Mouse (Mus musculus) forelimb bud, embryonic 11.5 days (tissue): ENCODE measurements around the gene Tns3.
"Not testable (repeated sequence)": the region's sequence is repeated elsewhere in the genome, so short reads cannot be mapped to it uniquely, and the experiment has no call there.

ENCODE experiments used
- DNase-seq: peaks from one replicate; pipeline ENCODE4 v3.0.0-alpha.2; 2012; ENCODE audit warnings: low read depth, low spot score

Gene Tns3

DNA sequence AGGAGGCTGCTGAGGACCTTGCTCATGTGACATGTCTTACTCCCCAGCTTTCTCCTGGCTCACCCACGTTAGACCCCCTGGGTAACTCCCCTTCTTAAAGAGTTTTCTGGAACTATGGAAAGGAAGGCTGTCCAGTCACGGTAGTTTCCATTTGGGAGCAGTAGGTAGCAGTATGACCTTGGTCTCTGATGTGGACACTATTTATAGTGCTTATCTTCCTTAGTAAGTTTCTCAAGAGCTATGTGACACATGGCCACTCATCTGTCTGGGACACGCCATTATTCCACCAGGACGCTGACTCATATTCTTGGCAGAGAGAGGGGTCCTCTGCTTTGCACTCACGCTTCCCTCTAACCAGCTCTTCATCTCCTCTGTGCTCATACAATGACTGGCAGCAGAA is 84.5 kb downstream of the Tns3 start:
- no peak for DNase-seq

DNA sequence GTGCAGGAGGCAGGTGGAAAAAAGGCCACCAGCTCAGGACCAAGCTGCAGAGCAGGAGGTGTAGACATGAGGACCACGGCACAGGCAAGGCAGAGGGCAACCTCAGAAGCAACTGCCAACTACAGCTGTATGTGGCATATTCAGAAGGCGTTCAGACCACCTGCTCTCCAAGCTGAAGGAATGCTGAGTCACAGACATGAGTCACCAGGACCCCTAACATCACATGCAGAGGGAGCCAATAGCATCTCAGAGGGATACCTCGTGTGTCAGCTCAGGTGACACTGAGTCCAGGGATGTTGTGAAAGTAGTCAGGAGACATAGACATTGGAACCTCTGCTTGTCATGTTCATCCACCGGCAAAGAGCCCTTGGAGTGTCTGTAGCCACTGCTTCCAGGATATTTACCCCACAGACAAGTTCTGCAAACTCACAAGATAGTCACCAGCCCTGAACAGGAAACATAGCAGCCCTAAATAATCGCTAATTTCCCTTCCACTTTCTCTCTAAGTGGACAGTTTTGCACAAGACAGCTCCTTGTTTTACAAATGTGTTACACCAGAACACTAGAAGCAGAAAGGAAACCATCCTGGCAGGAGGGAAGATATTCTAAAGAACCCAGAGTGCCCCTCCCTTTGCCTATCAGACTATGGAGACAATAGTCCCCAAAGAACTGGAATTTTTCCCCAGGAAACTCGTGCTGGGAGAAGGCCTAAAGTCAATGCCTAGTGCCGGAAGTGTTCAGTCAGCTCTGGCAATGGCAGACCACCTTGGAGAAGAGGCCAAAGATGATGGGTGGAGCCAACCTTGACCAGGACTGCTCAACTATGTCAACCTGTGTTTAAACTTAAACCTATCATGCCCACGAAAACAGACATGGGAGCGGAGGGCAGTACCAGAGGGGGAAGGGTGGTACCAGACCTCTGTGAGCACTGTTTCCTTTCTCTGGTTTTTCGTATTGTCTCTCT is 88.8 kb downstream of the Tns3 start:
- no peak for DNase-seq

DNA sequence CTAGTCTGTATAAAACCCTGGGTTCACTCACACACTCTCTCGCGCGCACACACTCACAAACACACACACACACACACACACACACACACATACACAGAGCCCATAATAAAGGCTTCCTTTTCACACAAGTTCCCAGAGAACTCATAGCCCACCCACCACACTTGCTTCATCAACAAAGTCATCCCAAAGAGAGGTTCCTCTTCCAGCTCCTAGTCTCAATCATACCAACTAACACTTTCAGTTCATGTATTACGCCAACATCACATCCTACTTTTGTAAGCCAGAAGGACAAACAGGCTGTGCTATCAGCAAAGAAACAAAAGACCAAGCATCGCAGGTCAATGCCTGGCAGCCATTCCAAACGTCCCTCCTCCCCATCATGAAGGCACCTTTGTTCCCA is 89.8 kb downstream of the Tns3 start:
- DNase-seq: no peak

DNA sequence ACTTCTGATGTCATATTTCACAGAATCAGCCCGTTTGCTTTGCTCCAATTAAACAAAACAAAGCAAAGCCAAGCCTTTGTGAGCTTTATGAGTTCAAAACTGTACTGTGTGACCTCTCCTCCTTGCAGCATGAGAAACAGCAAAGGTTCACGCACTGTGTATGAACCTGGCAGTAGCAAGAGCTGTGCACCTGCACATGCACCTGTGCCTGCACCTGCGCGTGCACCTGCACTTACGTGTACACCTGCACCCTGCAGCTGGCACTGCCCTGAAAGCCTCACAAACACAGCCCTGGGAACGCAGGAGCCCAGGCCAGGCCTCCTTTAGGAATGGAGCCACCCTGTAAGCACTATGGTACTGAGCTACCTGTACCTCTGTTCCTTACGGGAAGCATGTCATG is 91.6 kb downstream of the Tns3 start:
- DNase-seq: no peak

DNA sequence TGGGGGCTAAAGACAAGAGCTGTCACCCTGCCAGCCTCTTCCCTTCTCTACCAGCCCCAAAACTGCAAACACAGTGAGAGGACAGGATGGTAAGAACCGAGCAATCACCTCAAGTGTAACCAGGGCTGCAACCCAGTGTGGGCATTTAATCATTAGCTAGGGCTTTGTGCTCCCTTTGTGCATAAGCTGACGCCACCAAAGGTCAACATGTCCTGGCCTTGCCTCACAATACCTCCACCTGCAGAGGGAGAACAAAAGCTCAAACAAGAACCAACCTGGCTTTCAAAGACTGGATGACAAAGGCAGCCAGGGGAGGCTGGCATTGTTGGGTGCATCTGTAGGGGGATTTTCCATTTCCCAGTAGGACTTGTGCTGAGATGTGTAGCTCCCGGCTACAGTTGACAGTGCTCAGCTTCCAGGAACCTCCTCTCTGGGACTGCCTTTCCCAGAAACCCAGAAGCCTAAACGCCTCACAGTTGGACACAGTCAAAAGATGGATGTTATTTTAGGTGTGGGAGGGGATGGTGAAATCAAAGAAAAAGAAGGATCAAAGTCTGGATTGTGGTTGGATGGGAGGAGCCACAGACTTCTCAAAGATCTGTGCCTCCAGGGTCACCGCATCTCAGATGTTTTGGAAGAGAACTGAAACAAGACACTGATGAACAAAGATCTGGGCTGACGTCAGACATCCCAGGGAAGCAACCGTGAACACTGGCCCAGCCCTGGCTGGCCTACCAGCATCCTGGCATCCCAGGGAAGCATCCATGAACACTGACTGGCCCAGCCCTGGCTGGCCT is 94.9 kb downstream of the Tns3 start:
- no peak for DNase-seq

DNA sequence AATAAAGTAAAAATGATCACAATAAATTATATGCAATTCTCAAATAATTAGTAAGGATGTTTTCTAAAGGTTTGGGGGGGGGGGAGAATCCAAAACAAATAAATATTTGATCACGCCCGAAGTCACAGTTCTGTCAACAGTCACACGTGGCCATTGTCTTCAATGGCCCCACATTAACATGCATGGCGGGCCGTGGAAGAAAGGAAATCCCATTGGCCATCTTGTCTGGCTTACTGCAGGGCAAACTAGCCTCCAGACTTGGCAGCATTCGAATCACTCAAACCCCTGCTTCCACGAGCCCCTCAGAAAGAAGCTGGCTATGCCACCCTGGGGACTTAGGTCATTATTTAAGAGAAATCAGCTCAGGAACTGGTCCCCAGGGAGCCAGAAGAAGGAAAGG is 95.5 kb downstream of the Tns3 start:
- no peak for DNase-seq

DNA sequence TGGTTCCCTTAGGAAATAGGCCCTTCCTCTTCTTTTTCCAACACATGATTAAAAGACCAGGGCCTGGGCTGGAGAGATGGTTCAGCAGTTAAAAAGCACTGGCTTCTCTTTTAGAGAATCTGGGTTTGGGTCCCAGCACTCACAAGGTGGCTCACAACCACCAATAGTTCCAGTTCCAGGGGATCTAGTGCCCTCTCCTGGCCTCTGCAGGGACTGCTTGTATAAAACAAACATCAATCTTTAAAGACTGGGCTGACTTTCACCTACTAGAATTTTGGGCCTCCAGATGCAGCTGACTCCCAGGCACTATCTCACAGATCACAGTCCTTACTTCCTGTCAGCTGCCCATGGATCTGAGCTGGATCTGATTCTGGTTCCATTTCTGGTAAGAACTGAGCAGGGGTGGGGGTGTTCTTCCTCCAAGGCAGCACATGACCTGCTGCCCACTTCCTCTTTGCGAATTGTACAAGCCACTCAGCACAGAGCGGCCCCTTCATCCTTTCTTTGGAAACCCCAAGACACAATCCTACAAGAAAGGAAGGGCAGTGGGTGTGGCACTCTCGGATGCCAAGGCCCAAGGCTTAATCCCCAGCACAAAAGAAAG is 98.0 kb downstream of the Tns3 start:
- no peak for DNase-seq

DNA sequence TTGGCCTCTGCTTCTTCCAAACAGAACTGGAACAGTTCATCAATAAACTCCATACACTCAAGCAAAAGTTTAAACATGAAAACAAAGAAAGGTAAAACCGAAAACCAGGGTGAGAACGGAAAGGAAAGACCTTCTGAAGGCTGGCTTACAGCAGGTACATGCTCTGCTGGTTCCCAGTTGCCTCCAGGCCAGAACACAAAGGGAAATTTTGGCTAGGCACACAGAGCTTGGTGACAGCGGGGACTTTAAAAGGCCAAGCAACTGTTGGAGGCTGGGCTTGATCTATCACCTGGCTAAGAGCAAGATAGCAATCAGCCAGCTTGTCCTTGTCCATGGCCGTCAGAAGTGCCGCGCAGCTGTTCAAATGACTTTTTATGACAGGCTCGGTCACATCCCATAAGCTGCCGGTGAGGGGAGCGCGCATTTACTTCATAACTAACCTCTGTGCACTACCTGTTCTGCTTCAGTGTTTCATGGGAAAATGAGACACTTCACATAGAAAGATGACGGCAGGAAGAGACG is 105.5 kb downstream of the Tns3 start:
- no peak for DNase-seq

DNA sequence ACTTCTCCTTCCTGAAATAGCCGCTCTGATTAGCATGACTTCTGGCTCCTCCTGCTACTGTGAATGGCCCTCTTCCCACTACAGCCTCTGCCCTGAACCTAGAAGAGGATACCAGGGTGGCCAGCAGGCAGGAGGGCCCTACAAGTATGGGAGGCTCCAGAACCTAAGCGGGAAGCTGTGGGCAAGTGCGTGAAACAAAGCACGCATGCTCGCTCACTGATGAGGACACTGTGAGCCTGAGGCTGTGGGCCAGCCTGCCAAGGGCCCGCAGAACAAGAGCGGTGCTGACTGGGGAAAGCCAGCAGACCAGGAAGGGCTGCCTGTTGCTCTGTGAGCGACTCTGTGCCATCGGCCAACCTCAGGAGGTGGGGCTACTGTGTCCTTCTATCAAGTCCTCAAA is 106.1 kb downstream of the Tns3 start:
- DNase-seq: no peak

DNA sequence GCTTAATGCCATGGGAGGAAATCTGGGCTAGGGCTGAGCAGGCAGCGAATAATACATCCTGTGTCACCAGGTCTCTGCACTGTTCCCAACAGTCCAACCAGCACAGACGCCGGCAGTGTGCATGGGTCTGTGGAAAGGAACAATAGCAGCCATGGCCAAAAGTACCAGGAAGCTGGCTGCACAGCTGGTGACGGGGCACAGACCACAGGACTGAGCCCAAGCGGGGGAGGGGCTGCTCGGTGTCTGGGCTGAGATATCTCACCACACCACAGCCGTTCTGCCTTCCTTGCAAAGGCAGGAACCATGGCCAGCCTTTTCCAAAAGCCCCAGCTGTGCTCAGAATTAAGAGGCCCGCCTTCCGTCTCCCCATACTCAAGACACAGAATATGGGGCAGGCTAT is 107.3 kb downstream of the Tns3 start:
- DNase-seq: no peak

DNA sequence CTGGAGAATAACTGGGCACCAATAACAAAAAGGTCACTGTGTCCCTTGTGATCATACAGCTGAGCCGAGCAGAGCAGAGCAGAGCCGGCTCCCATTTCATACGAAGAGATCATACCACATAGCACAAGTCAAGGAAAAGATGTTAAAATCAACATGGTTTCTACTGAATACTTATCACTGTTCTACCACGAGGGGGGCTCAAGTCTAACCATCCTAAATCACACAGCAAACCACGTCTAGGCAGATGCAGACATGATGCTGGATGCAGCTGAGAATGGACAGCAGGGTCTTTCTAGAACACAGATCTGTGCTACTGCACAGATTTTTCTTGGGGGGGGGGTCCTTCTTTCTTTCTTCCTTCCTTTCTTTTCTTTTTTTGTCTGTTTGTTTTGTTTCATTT is 112.6 kb downstream of the Tns3 start:
- no peak for DNase-seq

DNA sequence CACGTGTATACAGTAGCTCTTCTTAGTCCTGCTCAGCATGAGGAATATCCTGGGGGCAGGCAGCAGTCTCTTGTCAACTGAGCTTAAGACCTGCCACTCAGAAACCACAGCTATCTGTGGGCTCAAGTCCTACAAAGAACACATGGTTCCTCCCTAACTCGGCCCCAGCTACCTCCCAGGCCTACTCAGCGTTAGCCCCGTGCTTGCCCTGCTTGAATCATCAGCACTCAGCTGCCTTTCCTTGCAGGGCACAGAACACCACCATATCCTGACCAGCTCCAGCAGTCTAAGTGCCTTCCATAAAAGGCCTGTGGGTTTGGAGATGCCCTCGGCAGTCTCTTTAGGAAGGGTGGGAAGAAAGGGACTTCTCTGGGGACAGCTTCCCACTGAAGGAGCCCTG is 116.7 kb downstream of the Tns3 start:
- DNase-seq: no peak

DNA sequence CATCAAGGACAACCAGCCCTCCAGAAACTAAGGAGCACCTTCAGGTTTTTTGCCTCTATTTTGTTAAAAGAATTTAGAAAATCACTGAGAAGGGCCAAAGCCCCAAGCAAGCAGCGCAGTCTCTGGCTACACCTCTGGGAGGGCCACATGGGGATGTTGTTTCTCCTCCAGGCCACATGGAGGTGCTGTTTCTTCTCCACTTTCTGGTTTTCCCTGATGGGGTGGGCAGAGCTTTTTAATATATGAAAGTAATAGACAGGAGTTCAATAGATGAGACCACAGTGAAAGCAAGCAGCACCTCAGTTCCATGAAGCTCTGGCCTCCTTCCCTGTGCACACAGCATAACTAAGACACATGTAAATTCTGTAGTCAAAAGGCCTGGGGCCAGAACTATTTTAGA is 118.5 kb downstream of the Tns3 start:
- peak; percentile 40 for DNase-seq

DNA sequence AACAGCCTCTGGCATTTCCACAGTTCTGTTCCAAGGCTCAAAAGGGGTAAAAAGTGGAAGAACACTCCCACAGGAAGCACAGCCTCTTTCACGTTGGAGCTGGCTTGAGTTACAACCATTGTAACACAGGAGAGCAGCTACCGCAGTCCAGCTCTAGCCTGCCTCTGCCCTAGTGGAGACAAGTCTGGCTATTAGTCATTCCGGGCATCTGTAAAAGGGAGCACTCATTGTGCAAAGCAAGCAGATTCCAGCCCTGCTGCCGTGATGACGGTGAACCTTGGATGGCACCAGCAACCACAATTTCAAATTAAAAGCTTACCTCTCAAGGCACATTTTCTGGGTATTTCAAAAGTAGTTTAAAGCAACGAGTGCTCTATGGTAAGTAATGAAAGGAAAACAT is 120.0 kb downstream of the Tns3 start:
- no peak for DNase-seq

DNA sequence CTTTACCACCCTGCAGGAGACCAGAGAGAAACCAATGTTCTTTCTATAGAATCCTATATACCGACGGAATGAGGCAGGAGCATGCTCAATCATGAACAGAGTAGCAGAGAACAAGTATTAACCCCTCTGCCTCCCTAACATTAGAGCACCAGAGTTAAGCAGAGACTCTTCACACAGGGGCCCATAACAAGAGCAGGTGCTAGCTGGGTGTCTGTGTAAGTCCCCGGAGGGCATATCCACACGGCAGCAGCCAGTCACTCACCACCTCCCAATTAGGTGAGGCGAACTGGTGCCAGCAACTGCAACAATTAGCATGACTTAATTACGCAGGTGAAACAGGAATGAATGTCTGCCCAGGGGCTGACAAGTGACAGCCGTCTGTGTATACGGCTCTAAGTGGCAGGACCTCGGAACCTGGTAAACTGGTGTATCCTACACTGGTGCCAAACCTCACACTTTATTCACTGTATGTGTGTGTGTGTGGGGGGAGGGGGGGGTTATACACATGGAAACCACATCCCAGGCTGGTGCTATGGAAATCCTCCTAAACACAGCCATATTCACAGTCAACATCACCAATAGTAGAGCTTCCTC is 123.0 kb downstream of the Tns3 start:
- DNase-seq: peak; percentile 31

DNA sequence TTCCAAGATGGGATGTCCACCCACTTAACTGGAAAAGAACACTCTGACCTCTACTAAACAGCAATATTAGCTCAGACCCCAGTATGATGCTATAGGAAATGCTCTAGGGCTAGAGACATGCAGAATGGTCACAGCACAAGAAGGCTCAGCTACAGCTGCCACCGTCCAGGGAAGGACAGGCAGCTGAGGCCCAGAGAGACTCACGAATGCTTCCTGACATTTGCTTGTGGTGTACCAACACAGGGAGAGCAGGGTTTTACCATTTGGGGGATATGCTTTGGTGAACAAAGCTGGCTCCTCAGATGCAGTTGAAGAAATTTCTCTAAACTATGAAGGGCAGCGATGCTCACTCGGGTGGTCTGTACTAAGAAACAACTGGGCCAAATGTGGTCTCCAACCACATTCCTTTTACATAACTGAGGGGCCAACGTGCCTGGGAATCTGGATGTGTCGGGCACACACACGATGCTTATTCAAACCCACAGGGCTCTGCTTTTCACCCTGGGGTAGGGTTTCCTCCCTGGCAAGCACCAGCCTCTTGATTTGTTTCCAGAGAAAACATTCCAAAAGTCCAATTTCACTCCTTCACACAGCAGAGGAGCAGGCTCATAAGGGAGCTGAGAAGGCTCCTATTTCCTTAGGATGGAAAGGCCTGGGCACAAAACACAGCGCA is 124.6 kb downstream of the Tns3 start:
- no peak for DNase-seq

DNA sequence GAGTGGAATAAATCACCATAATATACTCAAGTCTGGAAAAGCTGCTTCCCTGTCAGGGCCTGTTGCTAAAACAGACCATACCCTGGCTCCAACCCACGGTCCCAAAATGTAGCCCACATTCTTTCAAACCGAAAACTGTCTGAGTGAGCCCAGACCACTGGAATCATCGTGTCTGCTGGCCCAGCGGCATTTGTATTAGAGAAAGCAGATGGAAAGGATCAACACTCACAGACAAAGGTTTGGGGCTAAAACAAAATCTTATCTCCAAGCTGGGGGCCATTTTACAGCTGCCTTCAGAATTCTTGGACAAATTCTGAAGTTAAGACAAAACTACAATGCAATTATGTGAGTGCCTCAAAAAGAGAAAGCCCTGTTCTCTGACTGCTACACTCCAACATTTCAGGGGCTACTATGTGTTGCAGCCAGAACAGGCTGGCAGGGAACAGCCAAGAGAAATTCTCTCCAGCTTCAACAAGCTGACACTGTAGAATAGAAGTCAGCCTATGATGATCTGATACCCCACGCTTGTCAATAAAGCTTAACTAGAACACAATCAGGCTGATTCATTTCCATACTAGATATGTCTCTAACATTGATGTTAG is 127.2 kb downstream of the Tns3 start:
- DNase-seq: no peak

DNA sequence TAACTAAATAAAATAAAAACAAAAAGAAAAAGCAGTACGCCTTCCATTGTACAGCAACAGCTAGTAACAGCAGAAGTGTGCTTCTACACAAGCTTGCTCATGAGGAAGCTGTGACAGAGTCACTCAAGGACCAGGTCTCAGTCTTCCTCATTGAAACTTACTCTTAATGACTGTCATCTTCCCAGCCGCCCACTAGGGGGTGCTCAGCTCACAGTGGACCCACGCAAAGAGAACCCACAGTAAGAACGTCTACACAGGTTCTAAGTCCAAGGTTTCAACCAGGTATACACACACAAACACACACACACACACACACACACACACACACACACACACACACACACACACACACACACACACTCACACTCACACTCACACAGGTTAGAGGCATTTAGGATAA is 129.4 kb downstream of the Tns3 start:
- peak; percentile 63 for DNase-seq

DNA sequence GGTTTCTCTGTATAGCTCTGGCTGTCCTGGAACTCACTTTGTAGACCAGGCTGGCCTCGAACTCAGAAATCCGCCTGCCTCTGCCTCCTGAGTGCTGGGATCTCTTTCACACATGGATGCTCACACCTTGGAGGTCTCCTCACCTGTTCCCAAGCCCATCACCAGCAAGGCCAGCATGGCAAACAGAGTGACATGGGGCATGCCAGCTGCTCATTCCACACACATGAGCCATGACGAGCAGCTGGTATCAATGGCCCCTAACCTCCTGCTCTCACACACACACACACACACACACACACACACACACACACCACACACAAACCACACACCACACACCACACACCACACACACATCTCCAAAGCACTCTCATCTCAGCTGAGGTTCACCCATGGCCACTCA is 131.6 kb downstream of the Tns3 start:
- not testable (repeated sequence) for DNase-seq

DNA sequence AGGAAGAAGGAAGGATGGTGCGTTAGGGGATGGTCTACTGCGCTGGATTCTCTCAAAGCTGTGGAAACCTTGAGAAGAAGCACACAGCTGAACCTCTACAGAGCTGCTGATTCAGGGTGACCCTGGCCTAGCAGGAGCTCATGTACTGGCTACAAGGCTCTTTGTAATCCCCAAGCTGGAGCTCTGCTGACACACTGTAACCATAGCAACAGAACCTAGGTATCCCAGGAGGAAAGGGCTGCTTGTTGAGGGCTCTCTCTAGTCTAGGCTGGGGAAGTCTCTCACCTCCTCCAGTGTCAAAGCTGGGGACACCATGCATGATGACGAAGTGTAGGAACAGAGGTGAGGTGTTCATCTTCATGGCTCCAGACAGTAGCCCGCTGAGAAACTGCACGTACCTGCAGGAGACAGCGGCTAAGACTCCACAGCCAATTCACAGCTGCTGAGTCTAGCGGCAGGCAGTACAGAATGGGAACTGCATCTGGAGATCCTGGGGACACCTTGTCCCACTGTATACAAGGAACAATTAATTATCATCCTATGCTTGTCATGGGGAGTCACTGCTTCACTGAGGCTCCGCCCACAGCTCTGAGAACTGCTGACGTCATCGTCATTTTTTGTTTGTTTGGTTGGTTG is 132.1 kb downstream of the Tns3 start:
- no peak for DNase-seq
